Mouse (Mus musculus) liver, embryonic 13.5 days (tissue): ENCODE results near the gene Polr3b. TPM values are rescaled to one million over a fixed set of nuclear protein-coding genes. Genes with fewer than 3 reads are reported as not detected.
A peak's percentile ranks its signal among the peaks of the same experiment; 100 is the strongest.

Source experiments
- ATAC-seq: fragments of 200-750 bp; cut with Nextera tagmentation; 2 replicates; pipeline ENCODE4 v1.8.0; 2017; ENCODE audit warnings: low read depth, mild to moderate bottlenecking, moderate number of reproducible peaks, moderate library complexity
- DNase-seq: peaks from one replicate; pipeline ENCODE4 v3.0.0; 2022
- H3K27ac ChIP-seq: fragments of 300-500 bp; sonication (generic); 2 replicates; pipeline ENCODE4 v1.5.1; 2015; ENCODE audit warnings: moderate library complexity, mild to moderate bottlenecking, inconsistent platforms
- H3K27me3 ChIP-seq: fragments of 300-500 bp; sonication (generic); 2 replicates; pipeline ENCODE4 v1.6.1; 2015; ENCODE audit warnings: mild to moderate bottlenecking, inconsistent platforms
- H3K36me3 ChIP-seq: fragments of 300-500 bp; sonication (generic); 2 replicates; pipeline ENCODE4 v1.6.1; 2015; ENCODE audit warnings: mild to moderate bottlenecking, inconsistent platforms
- H3K4me1 ChIP-seq: fragments of 300-500 bp; sonication (generic); replicated peaks from 2 replicates; pipeline ENCODE4 v1.6.1; 2015; ENCODE audit warnings: inconsistent platforms
- H3K4me2 ChIP-seq: fragments of 300-500 bp; sonication (generic); 2 replicates; pipeline ENCODE4 v1.6.1; 2015; ENCODE audit warnings: inconsistent platforms, mild to moderate bottlenecking, moderate library complexity
- H3K4me3 ChIP-seq: fragments of 300-500 bp; sonication (generic); replicated peaks from 2 replicates; pipeline ENCODE4 v1.5.1; 2015; ENCODE audit warnings: mild to moderate bottlenecking, inconsistent platforms
- H3K9ac ChIP-seq: fragments of 300-500 bp; sonication (generic); 2 replicates; pipeline ENCODE4 v1.6.1; 2015; ENCODE audit warnings: mild to moderate bottlenecking, inconsistent platforms
- H3K9me3 ChIP-seq: fragments of 300-500 bp; sonication (generic); replicated peaks from 2 replicates; pipeline ENCODE4 v1.6.1; 2016; ENCODE audit warnings: inconsistent platforms
- WGBS: fragments of 180-500 bp; shearing (Covaris S2); methylation state at CpG from one replicate; pipeline ENCODE4 v1.1.7; 2015; ENCODE audit not compliant: insufficient replicate concordance; 5-methylcytosine and 5-hydroxymethylcytosine counted together
- polyA plus RNA-seq: library from polyadenylated mRNA; unstranded; fragments of >200 nt; fragmentation: Nextera tagmentation; extraction: Ambion mirVana; gene quantifications from 2 replicates; pipeline ENCODE4 v1.2.1, GENCODE M21; 2015

Polr3b gene
- polyA plus RNA-seq, 1 experiment from 2014 or later: 5.7 TPM

- WGBS: 63% methylated on average over 4 of the region's 4 CpGs
- ATAC-seq (no peak), DNase-seq (no peak)
- Histone ChIP-seq H3K9ac (no peak overlapping the region), H3K27me3 (0 out of 2 replicates have a peak, but pooled peaks cover 4% of the 10 kb centered on the region), H3K27ac (no peak overlapping the region), H3K36me3 (no peaks in the 10 kb centered on the region), H3K4me2 (no peak overlapping the region), H3K9me3 (no peaks in the 10 kb centered on the region), H3K4me1 (no peaks in the 10 kb centered on the region), H3K4me3 (no peak overlapping the region)
Observed at GRCm38 (mm10) chr10:84773889-84774288, 151.8 kb downstream of the Polr3b start.

GRCm38 (mm10) chr10:84774573-84774972, 152.5 kb downstream of the Polr3b start:
- Histone ChIP-seq H3K27ac (no peak overlapping the region), H3K27me3 (0 out of 2 replicates have a peak, but pooled peaks cover 4% of the 10 kb centered on the region), H3K36me3 (no peaks in the 10 kb centered on the region), H3K9me3 (no peaks in the 10 kb centered on the region), H3K4me3 (no peak overlapping the region), H3K9ac (no peak overlapping the region), H3K4me2 (no peak overlapping the region), H3K4me1 (no peaks in the 10 kb centered on the region)
- DNase-seq: peak; percentile 20
- WGBS: 15% methylated on average over 12 of the region's 12 CpGs
- ATAC-seq: no peak

Other genes with a start within 250 kb of the Polr3b start
- gene Nuak1, start 181.7 kb upstream of the Polr3b start, polyA plus RNA-seq: 0.12 TPM in 2 replicates
- 9.8 and 11.3 TPM in 2 replicates for gene Ckap4, start 88.2 kb upstream of the Polr3b start, polyA plus RNA-seq
- gene Tcp11l2, start 45.7 kb upstream of the Polr3b start, polyA plus RNA-seq: 39.0 and 46.5 TPM in 2 replicates
- not detected in 2 replicates for gene Rfx4, start 133.8 kb downstream of the Polr3b start, polyA plus RNA-seq